Mouse (Mus musculus): ENCODE data around the gene Thada.

DNA sequence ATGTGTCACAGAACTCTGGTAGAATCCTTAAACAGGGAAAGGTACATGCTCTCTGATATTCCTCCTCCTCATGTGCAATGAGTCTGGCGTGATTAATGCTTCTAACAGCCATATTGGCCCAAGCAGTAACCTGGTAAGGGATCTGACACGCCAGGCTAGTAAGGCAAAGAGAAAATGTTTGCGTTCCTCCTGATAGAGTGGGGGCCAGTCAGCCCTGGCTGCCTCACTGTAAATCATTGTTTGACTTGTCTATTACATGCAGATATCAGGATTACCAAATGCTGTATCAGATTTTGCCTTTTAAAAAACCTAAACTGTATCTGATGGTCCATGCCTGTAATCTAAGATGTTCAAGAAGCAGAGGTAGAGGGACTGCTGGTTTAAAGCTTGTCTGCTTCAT is 252.5 kb downstream of the Thada start:
- no peak for TF ChIP-seq FLI1 (IDR thresholded peaks at IDR 0.05; ENCODE audit: low read length)
- TF ChIP-seq GATA1 (IDR thresholded peaks at IDR 0.05; ENCODE audit: borderline replicate concordance, low read length): no peak
